Mouse (Mus musculus) monocyte, adult 5-6 weeks (primary cell): Measurements from ENCODE around the gene Safb2. TPM values are rescaled to one million over a fixed set of nuclear protein-coding genes. Genes with fewer than 3 reads are reported as not detected.

Experiments
- ATAC-seq: fragments of 153-309, 156-312 bp; replicated peaks from 2 replicates; pipeline ENCODE4 v1.8.0; 2017; ENCODE audit warnings: mild to moderate bottlenecking; ENCODE audit not compliant: low TSS enrichment, insufficient number of reproducible peaks, severe bottlenecking, poor library complexity, low FRiP score
- total RNA-seq: library from RNA; stranded (forward); fragments of 200-1000, 200-491, 200-594 nt; gene quantifications from 3 replicates; pipeline ENCODE4 v1.2.3, GENCODE M21; 2017

Safb2 gene
- total RNA-seq, 1 experiment from 2014 or later = 246 TPM

DNA sequence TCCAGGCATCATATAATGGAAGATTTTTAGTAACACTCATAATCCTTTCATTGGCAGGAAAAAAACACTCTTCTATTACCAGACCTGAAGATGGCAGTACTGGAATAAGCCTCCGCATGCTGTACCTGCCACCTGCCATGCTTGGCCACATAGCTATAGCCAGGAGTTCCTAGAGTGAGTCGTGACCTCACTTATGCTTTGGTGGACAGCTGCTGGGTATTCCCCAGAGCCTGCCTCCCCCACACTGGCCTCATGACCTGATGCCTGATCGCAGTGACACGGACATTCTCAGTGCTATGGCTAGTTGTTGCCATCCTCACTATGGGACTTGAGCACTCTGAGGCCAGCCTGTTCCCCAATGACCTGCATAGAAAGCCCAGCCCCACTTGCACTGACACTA is 14.1 kb downstream of the Safb2 start:
- no peak for ATAC-seq

DNA sequence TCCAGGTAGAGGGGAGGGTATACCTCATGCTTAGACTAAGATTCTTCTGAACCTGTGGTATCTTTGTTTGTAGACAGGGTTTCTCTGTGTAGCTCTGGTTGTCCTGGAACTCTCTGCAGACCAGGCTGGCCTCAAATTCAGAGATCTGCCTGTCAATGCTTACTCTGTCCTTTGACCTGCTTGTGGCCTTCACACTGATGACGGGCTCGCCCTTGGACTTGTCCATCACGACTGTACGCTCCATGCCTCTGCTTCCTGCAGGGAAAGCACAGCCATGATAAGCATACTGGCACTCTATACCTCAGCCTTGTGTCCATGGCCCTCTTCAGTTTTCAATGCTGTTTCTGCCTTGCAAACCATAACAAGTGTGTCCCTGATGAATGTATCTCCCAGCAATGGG is 17.0 kb downstream of the Safb2 start:
- ATAC-seq = no peak

DNA sequence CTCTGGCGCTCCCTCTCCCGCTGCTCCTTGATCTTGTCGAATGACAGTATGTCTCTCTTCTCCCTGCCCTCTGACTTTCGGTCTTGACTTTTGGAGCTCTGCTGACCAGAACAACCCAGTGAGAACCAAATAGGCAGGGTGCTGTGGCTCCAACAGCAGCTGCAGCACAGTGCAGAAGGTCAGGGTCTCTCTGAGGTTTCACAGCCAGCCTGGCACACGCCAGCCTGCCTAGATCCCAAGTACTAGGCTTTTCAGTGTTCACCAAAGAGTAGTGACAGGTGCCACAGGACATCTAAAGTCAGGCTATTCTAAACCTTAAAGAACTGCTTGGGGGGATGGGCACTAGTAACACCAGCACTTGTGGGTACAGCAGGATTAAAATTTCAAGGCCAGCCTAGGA is 17.5 kb downstream of the Safb2 start:
- ATAC-seq = no peak

DNA sequence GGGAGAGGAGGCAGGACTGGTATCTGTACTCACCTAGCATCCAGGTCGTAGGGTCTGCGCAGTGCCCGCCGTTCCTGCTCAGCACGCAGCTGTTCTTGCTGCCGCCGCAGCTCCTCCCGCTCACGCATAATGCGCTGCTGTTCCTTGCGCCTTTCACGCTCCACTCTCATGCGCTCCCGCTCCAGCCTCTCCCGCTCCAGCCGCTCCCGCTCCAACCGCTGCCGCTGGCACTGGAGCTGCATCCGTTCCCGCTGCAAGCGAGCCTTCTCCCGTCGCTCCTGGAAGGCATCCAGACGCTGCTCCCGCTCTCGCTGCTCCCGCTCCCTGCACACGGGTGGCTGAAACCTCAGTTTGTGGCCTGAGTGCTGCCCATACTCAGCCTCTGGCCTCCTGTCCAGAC is 18.1 kb downstream of the Safb2 start:
- no peak for ATAC-seq

DNA sequence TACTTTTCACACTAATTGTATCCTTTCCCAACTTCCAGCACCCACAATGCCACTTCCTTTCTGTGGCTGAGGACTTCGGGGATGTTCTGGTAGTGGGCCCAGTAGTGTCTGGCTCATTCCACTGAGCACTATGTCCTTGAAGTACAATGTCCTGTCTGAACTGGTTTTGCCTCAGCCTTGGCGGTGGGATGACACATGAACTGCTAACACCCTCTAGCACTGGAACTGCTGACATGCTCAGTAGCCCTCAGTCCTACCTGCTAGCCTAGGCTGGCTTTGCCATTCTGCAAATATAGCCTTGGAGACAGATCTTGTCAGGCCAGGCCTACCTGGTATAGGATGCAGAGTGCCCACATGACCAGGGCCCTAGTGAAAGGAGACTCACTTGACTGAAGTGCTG is 22.5 kb downstream of the Safb2 start:
- no peak for ATAC-seq

DNA sequence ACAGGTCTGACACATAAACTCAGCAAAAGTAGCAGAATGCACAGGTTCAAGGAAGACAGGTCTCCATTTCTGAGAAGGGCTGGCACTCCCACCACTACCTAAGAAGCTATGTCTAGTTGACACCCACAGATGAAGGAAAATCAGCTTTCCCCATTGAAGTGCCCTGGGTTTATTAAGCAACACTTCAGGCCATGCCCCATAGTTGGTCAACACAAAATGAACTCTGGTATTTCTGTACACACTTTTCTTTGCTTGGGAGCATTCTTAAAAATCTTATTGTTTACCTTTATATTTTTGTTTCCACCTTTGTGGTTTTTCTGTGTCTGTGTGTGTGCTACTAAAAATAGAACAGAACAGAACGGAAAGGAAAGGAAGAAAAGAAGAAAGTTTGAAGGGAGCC is 24.3 kb downstream of the Safb2 start:
- ATAC-seq = no peak

DNA sequence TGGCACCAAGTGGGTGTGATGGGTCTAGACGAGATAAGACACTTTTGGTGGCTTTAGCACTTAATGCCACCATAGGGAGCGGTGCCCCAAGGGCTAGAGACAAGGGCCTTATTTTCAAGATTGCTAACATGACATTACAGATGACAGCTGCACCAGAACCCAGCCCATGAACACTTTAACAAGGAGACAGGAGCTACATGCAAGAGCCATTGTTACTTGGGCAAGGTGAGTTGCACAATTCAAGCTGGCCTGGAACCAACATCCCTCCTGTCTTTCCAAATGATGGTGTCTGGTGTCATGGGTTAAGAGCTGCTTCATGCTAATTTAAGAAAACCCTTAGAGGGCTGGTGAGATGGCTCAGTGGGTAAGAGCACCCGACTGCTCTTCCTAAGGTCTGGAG is 25.0 kb downstream of the Safb2 start:
- ATAC-seq = no peak

DNA sequence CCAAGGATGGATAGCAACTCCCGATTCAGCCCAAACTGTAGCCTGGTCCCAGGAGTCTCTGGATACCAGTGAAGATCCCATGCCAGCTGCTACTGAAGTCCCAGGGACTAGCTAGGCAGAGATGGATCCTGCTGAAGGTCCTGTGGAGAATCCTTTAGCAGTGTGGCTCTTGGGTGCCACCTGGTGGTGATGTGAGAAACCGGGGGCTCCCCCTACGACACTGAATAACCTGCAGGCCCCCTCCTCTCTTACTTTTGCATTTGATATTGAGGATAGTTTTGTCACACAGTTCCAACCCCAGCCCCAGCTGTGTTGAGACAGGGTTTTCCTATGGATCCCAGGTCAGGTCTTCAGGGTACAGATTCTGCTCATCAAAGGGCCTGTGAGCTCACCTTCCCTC is 25.9 kb downstream of the Safb2 start:
- ATAC-seq = no peak; the same call in 1 of the 2 replicates

DNA sequence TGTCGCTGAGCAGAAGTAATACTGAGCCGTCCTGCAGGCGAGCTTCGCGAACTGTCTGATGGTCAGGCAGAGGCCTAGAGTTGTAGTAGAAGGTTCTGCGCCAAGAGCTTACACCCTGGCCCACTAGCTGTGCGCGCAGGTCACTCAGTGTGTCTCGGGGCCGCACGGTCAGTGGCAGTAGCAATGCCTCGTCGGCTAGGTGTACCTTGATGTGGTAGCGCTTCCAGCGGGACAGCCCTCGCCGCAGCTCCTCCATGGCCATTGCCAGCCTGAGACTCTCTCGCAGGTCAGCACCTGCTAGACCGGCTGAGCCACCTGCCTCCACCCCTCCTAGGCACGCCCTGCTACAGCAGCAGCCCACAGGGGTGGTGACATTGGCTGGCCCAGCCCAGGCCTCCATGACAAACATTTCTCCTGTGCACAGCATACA is 30.2 kb downstream of the Safb2 start, which contains the start of gene Gm20219:
Gene Gm20219, minus strand, starts transcription at position 266 of the 430 bp plus-strand sequence.
- ATAC-seq = no peak

DNA sequence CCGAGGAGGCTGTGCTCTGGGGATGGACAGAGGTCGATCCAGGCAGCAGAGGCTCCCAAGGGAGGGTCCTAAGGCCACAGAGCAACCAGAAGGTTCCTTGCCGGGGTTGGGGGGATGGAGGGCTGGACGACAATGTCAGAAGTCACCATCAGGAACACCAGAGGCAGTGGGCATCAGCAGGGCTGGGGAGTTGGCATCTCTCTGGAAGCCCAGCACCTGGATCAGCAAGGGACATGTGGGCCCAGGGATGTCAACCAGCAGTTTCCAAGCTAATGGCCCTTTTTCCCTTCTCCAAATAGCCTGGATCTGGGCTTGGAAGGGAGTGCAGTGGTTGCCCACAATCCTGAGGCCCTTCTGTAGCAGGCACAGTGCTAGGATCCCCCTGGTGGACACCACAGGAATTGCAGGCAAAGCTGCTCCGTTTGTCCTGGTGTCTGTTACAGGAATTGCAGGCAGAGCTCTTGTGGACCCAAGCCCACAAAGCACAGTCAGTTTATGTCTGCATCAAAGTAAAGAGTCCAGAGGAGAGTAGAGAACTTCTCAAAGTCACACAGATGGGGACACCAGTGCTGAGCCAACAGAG is 31.5 kb downstream of the Safb2 start:
- ATAC-seq = peak; percentile 78

DNA sequence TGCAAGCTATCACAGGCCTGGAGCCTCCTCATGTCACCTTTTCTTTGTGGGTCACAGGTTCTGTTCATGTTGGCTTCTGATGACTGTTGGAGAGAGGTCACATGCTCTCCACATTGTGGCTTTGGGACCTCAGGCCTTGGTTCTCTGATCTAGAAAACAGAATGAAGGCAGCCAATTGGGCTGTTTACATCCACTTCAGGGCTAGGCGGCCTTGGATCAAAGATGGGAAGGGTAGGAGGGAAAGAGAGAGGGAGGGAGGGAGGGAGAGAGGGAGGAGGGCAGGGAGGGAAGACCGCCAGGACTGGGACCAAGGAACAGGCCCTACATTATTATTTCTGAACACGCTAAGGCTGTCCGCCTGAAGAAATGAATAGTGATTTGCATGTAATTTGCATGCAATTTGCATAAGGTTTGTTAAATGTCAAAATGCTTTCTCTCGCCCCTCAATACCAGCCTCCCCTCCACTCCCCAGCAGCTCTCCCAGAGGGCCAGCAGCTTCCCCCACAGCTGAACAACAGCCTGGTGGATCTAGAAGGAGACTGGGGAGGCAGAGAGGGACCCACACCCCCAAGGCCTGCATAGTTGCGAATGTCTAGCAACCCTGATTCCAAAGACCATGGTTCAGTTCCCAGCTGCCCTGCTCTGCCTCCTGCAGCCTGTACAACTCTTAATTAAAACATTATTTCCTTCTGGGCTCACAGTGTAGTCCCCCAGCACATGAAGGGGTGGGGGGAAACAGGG is 32.4 kb downstream of the Safb2 start:
- ATAC-seq = no peak

DNA sequence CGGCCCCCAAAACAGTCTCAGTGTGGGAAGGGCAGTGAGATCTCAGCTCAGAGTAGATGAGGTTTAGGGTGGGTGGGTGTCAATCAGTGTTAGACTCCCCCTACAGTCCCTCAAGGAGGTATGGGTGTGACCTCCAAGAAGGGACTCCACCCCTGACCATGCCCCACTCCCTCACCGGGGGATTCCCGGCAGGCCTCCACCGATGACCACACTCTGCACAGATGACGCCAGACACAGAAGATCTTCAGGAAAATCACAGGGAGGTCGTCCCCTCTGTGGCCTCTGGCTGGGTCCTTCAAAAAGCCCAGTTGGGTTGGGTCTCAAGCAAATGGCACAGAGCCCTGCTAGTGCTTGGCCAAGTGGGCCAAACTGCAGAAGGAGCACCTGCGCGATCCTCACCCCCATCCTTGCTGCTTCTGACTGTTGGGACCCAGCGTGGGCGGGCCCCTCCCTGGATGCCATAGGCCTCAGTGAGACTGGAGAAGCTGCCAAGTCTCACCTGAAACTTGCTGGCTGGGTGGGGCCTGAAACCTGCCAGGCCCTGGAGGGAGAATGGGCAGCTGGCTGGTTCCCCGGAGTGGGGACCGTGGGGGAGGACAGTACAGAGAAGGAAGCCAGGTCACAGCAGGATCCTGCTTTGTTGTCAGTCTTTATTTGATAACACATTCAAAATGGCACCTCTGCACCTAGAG is 33.5 kb downstream of the Safb2 start:
- ATAC-seq = no peak

DNA sequence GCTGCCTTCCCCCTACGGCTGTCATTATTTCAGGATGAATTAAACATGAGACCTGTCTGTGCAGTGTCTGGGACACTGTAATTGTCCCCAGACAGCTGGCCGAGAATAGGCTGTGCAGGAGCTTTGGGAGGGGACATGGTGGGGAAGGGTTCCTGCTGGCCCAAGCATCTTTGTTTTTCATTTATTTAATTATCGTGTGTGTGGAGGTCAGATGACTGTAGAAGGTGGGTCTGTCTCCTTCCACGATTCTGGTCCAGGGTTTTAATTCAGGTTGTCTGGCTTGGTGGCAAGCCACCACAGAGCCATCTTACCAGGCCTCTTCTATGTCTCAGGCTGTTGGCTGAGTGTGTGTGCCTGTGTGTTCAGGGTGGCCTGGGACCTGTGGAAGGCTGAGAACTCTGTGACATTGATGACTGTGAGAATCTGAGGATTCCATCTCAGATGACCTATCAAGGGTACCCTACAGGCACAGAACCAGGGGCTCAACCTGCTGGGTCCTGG is 35.7 kb downstream of the Safb2 start:
- ATAC-seq = no peak

DNA sequence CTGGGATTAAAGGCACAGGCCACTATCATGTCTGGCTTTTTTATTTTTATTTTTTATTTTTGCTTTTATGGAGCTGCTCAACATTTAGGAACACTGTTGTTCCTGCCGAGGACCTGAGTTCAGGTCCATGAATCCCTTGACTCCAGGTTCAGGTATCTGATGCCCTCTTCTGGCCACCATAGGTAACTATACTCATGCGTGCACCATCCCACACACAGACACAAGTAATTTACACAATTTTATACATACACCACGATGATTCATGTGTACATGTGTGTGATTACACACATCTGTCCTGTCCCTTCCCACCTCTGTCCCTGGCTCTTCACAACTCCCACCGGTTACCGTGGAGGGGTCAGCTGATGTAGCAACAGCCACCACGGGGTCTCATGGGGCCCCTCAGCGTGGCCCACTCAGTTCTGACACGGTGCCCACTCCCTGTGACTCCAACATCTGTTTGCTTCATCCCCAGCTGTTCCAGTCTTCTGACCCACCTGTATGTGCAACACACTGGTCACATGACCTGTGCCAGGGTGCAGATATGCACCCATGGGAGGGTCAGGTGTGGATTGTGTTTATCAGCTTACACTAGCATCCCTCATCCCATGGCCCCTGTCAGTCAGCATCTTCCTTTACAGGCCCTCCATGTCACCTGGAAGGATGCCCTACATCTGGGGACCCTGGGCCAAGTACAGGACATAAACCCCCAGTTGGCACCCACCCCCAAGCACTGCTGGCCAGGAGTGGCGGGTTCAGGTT is 36.4 kb downstream of the Safb2 start:
- ATAC-seq = no peak

DNA sequence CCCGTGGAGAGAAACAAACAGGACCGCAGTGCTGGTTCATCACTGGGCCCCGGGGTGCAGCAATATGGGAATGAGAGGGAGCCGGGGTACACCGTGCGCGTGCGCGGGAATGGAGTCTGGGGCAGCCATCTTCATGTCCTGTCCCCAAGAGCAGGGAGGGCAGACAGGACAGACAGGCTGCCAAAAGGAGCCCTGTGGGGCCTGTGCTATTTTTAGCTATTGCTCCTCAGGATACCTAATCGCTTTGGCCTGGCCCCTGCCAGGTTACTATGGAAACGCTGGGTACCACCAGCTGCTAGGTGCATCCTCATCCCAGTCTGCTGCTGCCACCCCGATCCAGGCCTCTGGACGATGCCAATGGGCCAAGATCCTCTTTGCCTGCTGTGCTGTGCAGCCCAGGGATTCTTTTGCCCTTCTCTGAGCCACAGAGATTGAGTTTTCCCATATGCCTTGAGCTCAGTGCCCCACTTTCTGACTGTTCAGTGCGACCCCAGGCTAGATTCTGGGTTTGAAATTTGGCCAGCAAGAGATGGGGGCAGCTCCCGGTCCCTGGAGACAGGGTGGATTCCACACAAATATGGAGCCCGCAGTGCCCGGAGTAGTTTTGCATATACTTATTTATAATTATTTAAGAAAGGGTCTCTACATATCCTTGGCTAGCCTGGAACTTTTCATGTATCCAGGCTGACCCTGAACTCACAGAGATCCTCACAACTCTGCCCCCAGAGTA is 37.1 kb downstream of the Safb2 start:
- ATAC-seq = no peak

DNA sequence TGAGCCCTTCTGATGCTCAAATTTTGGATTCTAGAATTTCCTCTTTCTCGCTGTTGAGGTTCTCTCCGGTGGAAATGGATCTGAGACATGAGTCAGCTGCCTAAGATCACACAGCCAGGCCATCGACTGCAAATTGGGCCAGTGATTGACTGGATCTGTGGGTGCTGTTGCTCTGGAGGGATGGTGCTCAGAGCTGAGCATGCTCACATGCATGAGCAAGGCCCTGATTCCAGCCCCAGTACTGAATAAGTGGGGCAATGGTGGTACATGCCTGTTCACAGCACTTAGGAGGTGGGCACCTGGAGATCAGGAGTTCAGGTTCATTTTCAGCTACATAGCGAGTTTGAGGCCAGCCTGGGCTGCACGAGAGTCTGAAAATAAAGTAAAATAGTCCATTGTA is 37.8 kb downstream of the Safb2 start:
- ATAC-seq = no peak

DNA sequence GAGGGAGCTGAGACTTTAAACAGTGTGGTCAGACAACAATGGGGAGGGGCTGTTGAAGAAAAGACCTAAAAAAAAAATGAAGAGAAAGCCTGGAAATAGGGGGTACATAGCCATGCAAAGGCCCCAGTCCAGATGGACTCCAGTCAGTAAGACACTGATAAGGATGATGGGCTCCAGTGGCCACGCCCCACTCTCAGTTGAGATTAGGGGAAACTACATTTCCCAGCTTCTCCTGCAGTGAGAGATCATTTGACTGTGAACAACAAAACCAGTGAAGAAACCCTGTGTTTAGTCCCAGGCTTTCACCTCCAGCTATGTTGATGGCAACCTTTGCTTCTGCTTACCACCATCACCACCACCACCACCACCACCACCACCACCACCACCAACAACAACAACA is 38.4 kb downstream of the Safb2 start:
- no peak for ATAC-seq

DNA sequence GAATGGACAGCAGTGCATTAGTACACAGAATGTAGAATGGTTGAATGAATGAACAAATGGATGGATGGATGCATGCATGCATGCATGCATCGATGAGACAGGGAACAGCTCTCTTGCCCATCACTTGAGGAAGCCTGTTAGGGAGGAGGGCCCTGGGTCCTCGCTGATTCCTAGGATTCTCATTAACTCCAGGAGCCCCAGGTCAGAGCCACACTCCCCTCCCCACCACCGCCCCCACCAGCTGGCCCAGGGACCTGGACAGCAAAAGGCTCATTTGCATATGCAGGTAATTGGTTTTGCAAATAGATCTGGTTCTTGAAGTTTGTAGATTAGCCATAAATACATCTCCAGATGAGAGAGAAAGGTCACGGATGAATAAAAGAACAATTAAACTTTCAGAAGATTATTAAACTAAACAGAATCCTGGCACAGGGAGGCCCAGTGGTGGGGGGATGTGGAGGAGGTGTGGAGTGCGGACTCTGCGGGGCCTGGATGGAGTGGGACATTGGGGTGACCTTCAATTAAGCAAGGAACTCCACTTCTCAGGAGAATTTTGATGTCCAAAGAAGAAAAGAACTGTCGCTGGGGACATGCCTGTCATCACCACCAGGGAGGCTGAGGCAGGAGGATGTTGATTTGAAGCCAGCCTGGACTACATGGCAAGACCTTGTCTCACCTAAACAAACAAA is 39.5 kb downstream of the Safb2 start:
- ATAC-seq = no peak
